Mouse (Mus musculus) CD4-positive, CD25-positive, alpha-beta regulatory T cell, adult 4 months (primary cell): Measurements from ENCODE around the gene Kat8. TPM values are rescaled to one million over a fixed set of nuclear protein-coding genes. Genes with fewer than 3 reads are reported as not detected.
"Not testable (repeated sequence)": the region's sequence is repeated elsewhere in the genome, so short reads cannot be mapped to it uniquely, and the experiment has no call there.

Experiments used
- ATAC-seq: one replicate; pipeline ENCODE4 v1.8.0; 2017
- polyA plus RNA-seq, 2 experiments: library from polyadenylated mRNA; unstranded; fragments of 100-300 nt; shearing (Covaris generic); gene quantifications; one replicate each; pipeline ENCODE4 v1.2.1; 2017

The Kat8 gene
- polyA plus RNA-seq, 2 experiments from 2014 or later = 39.8 to 41.9 TPM

DNA sequence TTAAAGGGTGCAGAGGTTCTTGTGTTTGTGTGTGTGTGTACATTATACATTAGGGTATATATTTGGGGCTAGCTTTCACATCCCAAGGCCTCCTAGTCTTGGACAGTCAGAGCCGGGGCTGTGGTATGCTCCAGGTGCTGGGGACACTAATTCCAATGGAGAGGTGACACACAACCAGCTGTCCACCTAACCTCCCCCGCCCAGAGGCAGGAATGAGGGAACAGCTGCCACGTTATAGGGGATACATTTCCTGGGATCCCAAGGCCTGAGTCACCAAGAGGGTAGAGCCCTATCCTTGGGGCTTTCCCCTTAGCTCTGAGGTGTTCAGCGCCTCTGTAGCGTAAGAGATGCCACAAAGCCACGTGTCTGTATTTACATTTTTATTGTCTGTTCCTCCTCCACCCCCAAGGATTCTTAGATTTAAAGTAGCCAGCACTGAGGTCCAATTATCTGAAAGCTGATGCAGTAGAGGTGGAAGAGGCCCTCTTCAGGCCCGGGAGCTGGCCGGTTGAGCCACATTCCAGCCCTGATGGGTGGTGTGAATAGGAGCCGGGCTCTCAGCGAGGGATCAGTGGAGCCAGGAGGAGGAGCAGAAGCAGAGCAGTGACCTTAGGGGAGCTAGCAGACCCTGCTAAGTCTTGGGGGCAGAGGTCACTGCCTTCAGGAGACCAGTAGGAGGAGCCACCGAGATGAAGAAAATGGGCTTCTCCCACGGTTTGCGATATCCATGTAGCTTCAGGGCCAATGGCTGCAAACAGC lies 20.1 kb downstream of the Kat8 start:
- ATAC-seq = no peak

DNA sequence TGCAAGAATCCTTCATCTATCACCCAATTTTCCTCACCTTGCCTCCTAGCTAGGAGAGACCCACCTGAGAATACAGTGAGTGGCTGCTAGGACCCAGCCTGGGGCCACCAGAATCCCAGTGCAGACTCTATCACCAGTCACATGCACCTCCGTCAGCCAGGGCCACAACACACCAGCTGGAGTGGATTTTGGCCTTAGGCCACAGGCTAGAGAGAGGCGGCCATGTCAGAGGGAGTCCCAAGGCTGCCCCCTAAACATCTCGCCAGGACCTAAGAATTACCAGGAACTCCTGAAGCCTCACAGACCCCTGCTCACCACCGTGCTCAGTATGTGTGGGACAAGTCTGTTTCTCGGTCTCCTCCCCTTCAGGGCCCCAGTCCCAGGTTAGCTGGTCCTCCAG lies 21.8 kb downstream of the Kat8 start:
- no peak for ATAC-seq

DNA sequence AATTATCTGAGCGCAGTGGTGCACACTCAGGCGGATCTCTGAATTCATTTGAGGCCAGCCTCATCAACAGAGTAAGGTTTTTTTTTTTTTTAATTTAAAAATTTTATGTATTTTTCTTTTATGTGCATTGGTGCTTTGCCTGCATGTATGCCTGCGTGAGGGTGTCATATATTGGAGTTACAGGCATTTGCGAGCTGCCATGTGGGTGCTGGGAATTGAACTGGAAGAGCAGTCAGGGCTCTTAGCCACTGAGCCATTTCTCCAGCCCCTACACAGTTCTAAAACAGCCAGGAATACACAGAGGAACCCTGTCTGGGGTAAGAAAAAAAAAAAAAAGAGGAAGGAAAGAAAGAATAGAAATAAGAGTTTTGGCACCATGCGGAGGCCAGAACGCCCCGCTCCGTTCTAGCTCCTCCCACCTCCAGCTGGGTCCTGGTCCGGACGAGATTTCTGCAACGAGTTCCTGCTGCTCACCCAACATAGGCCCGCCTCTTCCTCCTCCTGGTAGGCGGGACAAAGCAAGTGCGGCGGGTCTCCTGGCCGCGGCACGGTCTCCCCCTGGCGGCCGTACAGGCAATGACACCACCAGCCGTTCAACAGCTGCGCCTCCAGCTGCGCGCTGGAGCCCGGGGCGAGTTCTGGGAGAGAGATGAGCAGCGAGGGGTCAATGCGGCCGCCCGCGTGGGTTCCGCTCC lies 22.9 kb downstream of the Kat8 start:
- peak; percentile 99 for ATAC-seq

GRCm38 (mm10) chr7:127935748-127936159 lies 23.4 kb downstream of the Kat8 start:
- ATAC-seq = peak; percentile 41

DNA sequence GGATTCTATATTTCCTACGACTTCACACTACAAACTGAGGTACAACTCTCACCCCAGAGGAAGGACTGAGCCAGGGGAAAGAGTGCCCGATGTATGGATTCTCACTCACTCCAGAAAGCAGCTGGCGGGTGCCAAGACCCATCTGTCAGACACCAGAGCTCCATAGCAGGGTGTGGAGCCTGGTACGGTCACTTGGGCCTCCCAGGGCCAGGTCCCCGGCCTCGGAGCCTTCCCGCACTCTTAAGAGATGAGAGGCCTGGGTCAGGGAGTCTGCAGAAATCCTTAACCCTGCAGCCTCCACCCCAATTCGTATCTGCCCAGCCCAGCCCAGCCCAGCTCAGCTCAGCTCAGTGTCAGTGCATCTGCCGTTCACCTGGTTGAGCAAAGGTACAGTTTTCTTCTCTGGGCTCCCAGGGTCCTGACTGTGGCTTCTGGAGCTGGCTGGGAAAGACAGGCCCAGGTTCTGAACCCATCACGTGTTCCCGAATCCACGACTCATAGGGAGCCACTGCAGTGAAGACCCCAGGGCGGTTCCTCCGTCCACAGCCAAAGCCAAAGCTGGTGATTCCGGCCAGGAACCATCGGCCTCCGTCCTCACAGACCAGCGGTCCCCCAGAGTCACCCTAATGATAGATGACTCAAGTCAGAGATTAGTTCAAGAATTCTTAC lies 24.0 kb downstream of the Kat8 start:
- ATAC-seq = no peak

GRCm38 (mm10) chr7:127942097-127942496 lies 29.8 kb downstream of the Kat8 start:
- not testable (repeated sequence) for ATAC-seq

DNA sequence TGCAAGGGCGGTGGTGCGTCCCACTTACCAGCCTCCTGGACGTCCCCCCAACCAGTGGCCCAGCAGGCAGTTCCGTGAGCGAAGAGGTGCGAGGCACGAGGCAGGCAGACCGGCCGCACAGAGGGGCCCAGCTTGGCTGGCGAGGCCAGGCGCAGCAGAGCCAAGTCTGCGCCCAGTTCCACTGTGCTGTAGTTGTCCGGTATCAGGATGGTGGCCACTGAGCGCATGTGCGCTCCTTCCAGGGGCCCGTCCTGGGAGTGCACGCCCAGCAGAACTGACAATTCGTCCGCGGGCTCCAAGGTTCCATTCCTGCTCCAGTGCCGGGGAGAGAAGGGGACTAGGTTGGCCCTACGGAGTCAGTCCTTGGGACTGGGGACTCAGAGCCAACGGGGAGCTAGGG lies 32.3 kb downstream of the Kat8 start:
- ATAC-seq = no peak

DNA sequence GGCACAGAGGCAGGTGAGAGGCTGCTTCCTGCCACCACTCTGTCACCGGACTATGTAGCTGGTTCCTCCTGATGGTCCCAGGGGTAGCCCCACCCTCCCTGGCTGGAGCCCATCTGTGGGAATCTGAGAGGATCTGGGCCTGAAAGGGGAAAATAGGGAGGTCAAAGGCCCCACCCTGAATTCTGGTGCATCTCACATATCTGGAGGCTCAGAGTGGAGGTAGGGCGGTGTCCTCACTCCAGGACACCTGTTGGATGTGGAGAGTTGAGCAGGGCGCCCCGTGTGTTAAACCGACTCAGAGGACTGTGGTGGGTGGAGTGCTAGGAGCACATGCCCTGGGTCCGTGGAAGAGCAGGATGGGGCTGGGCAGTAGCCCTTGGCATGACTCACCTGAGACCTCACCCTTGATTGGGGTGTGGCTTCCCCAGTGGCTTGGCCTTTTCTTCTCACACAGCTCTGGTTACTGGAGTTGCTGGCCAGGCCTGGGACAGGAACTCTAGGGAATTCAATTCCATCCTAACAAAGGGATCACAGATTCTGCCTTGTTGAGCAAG lies 34.2 kb downstream of the Kat8 start, which contains the start of gene Prss36:
Gene Prss36 (minus strand): TSS at position 256 of the 554 bp plus-strand sequence.
- ATAC-seq = no peak

- no peak for ATAC-seq
Observed at GRCm38 (mm10) chr7:127952864-127953581, 40.7 kb downstream of the Kat8 start.

- ATAC-seq = no peak
Observed at GRCm38 (mm10) chr7:127959364-127959763, 47.0 kb downstream of the Kat8 start.

DNA sequence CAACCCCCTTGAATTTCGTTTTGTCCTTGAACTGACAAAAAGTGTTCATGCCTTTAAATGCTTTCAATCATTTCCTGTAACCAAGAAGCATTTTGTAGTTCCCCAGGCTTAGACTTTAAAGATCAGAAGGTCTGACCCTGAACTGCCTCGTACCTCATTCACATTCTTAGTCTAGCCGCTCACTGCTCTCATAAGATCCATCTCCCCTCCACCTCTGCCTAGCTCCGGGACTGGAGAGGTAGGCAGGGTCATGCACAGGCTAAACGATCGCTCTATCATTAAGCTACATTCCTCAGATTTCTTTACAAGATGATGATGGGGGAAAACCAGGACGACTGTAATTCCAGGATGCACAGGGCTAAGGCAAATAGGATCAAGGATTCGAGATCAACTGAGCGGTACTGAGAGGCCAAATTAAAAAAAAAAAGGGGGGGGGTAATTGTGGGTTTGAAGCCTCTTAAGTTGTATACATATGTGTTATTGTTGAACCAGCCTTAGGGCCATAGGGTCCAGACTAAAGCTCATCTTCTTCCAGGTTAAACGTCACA lies 54.1 kb downstream of the Kat8 start:
- no peak for ATAC-seq

DNA sequence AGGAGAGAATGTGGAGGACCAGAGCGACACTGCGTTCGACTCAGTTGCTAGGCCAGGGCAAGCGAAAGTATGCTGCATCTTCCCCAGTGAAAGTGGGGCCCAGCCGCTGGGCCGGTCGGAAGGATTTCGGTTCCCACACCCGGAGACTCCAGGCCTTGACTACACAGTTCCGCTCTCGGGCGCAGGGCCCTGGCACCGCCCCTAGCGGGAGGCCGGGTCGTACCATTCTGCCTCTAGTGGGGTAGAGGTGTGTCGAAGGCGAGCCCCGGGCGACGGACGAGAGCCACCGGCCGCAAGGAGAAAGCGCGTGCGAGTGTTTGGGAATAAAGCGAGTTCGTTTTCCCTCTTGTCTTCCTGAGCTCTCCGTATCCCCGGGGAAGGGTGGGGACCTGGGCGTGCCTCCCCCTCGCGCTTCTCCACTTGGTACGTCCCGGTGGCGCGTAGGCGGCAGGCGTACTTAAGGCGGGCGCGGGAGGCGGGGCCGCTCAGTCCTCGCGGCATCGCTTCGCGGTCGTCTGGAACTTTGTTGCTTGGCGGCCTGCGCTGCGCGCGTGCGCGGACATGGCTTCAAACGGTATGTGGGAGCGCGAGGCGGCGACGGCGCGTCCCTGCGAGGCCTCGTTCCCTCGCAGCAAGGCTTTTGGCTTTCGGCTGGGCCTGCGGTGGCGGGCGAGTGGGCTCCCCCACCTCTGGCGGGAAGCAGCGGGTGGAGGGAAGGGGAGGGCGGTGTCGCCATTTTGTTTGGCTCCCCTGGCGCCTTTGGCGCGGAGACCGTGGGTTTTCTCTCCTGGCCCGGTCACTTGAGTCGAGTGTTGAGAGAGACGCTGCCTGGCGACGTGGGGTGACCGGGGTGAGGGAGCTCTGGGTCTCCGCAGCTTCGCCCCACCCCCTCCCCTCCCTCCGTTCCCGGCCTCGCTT lies 54.9 kb downstream of the Kat8 start, which contains the start of gene Fus:
Gene Fus (plus strand): TSS at position 454 of the 918 bp plus-strand sequence.
- peak; percentile 82 for ATAC-seq

- peak; percentile 58 for ATAC-seq
Observed at GRCm38 (mm10) chr7:127967922-127968828, 55.9 kb downstream of the Kat8 start.

GRCm38 (mm10) chr7:127974413-127974930 lies 62.2 kb downstream of the Kat8 start:
- ATAC-seq = no peak

Other genes with a start within 250 kb of the Kat8 start
- 1 to 10 TPM; 3.2 to 5.5 TPM for gene Bcl7c, start 203.6 kb upstream of the Kat8 start, polyA plus RNA-seq
- gene Ctf1, start 199.8 kb upstream of the Kat8 start, polyA plus RNA-seq = not detected
- not detected for gene Ctf2, start 180.3 kb upstream of the Kat8 start, polyA plus RNA-seq
- under 1 TPM; 0.12 to 0.62 TPM for gene Fbxl19, start 168.0 kb upstream of the Kat8 start, polyA plus RNA-seq
- gene Orai3, start 142.7 kb upstream of the Kat8 start, polyA plus RNA-seq = 10 to 100 TPM; 12.8 to 15.4 TPM
- 1 to 10 TPM; 5.8 to 6.6 TPM for gene Setd1a, start 135.8 kb upstream of the Kat8 start, polyA plus RNA-seq
- gene Gm49388, start 126.9 kb upstream of the Kat8 start, polyA plus RNA-seq = under 1 TPM; 0.65 to 0.99 TPM
- gene Hsd3b7, start 111.9 kb upstream of the Kat8 start, polyA plus RNA-seq = 1 to 10 TPM; 3.9 to 6.8 TPM
- gene Stx4a, start 88.2 kb upstream of the Kat8 start, polyA plus RNA-seq = 100 to 1,000 TPM in 1 of 2 experiments, 10 to 100 TPM in 1; 62.0 to 110 TPM
- gene Stx1b, start 88.0 kb upstream of the Kat8 start, polyA plus RNA-seq = not detected
- 10 to 100 TPM; 25.1 to 29.0 TPM for gene Zfp646, start 36.3 kb upstream of the Kat8 start, polyA plus RNA-seq
- 10 to 100 TPM in 1 of 2 experiments, 1 to 10 TPM in 1; 9.0 to 10.6 TPM for gene Zfp668, start 35.7 kb upstream of the Kat8 start, polyA plus RNA-seq
- gene Prss53, start 21.5 kb upstream of the Kat8 start, polyA plus RNA-seq = 1 to 10 TPM in 1 of 2 experiments, under 1 TPM in 1; 0.85 to 1.2 TPM
- not detected for gene Gm21974, start 17.1 kb upstream of the Kat8 start, polyA plus RNA-seq
- 10 to 100 TPM; 43.3 to 58.0 TPM for gene Vkorc1, start 16.9 kb upstream of the Kat8 start, polyA plus RNA-seq
- 100 to 1,000 TPM in 1 of 2 experiments, 10 to 100 TPM in 1; 59.0 to 108 TPM for gene Bckdk, start 8.4 kb upstream of the Kat8 start, polyA plus RNA-seq
- not detected for gene Prss8, start 17.6 kb downstream of the Kat8 start, polyA plus RNA-seq
- 1 to 10 TPM; 2.5 to 4.3 TPM for gene Prss36, start 34.2 kb downstream of the Kat8 start, polyA plus RNA-seq
- gene Fus, start 54.9 kb downstream of the Kat8 start, polyA plus RNA-seq = 10 to 100 TPM; 59.4 to 88.7 TPM
- gene Pycard, start 81.4 kb downstream of the Kat8 start, polyA plus RNA-seq = 100 to 1,000 TPM; 247 to 260 TPM
- gene Trim72, start 91.4 kb downstream of the Kat8 start, polyA plus RNA-seq = not detected
- under 1 TPM; 0.56 to 0.70 TPM for gene Itgam, start 150.1 kb downstream of the Kat8 start, polyA plus RNA-seq
- gene Gm49368, start 150.2 kb downstream of the Kat8 start, polyA plus RNA-seq = not detected
- gene Itgax, start 217.0 kb downstream of the Kat8 start, polyA plus RNA-seq = not detected
- under 1 TPM in 1 of 2 experiments, not detected in 1; 0.15 TPM for gene Itgad, start 241.9 kb downstream of the Kat8 start, polyA plus RNA-seq